Mouse (Mus musculus): ENCODE data around the gene Stk25.
A peak's percentile ranks its signal among the peaks of the same experiment; 100 is the strongest.
"Not testable (repeated sequence)": the region's sequence is repeated elsewhere in the genome, so short reads cannot be mapped to it uniquely, and the experiment has no call there.

The Stk25 gene

DNA sequence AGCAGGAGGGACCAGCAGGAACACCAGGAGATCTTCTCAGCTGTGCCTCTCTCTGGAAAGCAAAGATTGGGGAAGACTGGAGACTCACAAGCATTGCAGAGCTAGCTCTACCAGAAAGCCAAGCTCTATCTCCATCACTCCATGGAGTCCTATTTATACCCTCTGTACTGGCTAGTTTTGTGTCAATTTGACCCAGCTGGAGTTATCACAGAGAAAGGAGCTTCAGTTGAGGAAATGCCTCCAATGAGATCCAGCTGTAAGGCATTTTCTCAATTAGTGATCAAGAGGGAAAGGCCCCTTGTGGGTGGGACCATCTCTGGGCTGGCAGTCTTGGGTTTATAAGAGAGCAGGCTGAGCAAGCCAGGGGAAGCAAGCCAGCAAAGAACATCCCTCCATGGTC, at the start of gene Stk25:
Gene Stk25 (minus strand): TSS at position 101 of the 400 bp plus-strand sequence.
- DNase-seq = not testable (repeated sequence)

DNA sequence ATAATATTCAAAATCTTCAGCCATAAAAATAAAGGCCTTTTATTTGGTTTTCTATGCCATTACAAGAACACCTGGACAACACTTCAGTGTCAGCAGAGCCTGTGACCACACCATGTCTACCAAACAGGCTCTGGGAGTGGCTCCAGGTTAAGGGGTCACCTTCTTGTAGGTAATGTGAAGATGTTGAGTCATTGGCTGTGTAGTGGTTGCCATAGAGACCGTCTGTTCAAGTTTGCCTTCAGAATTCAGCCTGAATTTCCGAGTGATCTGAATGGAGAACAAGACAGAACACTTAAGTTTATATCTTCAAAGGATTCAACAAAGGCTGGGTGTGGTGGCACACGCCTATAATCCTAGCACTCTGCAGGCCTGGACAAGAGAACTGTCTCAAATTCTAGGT, 46.9 kb upstream of the Stk25 start:
- DNase-seq = no peak

DNA sequence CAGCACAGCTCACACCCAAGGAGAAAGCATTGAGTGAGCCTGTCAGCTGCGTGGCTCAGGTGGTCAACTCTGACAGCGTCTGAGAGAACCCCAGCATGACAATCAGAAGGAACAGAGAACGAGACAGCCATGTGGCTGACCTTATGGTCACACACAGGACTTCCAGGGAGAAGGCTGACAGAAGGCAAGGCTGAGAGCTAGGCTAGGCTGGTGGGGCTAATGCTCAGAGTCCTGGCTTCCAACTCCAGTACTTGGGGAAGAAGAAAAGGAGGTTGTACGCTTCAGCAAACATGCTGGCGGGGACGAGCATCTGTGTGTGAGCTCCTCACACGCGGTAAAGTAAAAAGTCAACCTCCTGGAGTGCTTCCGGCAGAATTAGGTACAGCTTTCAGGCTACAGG, 45.9 kb upstream of the Stk25 start:
- no peak for DNase-seq

DNA sequence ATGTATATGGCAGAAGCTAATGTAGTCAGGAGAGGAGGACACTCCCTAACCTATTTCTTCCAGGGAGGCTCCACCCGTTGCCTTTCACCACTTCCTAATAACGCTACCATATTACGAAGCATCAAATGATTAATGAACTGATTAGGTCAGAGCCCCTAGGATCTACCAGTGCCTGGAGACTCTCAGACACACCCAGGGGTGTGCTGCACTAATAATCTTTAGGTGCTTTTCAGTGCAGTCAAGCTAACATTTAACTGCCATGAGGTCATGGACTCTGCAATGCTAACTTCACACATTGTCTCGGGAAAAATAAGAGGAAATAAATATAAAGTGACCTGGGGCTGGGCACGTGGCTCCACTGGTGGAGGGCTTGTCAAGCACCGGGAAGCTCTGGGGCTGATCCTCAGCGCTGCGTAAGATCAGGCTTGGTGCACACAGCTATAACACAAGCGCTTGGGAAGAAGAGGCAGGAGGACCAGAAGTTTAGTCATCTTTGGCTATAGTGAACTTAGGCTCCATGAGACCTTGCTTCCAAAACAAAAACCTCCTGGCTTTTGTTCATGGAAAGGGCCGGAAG, 45.1 kb upstream of the Stk25 start:
- DNase-seq = no peak

DNA sequence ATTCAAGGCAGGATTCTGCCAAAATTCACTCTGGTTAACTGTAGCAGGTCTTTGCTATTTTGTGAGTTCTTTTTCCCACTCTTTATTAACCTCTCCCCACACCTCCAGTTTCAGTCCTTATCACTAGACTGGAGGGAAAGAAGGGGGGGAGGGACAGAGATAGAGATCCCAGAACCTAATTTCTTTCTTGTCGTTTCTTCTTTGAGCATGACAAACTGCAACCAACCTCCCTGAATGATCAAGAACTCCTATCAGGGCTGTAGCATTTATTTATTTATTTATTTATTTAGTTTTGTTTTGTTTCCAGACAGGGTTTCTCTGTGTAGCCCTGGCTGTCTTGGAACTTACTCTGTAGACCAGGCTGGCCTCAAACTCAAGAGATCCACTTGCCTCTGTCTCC, 43.6 kb upstream of the Stk25 start:
- no peak for DNase-seq

DNA sequence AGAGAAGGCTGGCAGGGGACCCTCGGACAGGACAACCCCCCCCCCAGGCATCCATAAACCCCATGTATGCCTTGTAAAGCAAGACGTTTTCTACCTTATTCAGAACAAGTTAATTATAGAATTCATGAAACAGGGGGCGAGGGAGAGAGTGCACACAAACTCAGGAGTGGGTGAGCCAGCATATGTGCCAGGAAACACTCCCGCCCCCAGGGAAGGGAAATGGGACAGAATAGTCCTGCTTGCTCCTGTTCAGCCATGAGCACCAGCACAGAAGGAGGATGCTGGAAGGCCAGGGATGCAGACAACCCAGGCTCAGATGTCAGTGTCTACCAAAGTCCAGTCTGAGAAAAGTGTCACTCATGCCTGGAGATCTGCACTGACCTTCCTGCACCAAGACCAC, 40.7 kb upstream of the Stk25 start:
- DNase-seq = no peak

DNA sequence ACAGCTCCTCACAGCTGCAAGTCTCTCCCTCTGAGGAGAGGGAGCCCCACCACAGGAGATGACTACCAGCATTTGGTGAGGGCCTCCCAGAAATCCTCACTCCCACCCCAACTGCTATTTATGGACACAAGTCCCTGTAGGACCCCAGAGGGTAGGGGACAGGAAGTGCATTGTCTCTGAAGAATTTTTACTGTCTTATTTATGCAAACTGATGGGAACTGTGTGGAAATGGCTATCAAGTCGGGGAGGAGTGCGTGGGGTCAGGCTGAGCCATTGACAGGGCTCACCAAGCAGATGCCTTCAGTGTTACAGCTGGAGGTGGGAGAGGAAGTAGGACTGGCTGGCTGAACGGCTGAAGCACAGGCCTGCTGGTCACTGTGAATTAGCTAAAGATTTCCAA, 38.9 kb upstream of the Stk25 start:
- peak; percentile 28 to 46 for DNase-seq

DNA sequence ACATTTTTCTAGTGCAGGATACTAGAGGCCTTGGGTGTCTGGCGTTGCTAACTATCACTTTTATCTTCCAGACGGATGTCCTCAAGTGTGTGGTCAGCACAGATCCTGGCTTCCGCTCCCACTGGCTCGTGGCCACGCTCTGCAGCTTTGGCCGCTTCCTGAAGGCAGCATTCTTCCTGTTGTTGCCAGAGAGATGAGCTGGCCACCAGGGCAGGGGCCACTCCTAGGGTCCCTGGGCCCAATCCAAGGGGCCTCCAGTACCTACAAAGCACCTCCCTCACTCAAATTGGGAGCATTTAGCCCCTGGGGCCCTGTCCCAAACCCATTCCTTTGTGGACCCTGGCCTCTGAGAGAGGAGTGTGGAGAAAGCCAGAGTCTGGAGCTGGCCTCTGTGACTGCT, 36.5 kb upstream of the Stk25 start:
- DNase-seq = peak; percentile 83

DNA sequence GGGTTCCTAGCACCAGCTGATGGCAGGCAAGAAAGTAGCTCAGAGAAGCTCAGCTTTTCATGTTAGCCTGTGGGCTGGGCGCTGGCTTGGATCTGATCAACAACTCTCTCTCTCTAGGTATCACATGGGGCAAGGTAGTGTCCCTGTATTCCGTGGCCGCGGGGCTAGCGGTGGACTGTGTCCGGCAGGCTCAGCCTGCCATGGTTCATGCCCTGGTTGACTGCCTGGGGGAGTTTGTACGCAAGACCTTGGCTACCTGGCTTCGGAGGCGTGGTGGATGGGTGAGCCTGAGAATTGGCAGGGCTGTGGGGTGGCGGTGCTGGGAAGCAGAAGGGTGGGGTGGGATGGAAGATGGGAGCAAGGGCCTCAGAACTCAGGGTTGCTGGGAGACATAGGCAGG, 35.5 kb upstream of the Stk25 start:
- DNase-seq = peak; percentile 46 to 79

DNA sequence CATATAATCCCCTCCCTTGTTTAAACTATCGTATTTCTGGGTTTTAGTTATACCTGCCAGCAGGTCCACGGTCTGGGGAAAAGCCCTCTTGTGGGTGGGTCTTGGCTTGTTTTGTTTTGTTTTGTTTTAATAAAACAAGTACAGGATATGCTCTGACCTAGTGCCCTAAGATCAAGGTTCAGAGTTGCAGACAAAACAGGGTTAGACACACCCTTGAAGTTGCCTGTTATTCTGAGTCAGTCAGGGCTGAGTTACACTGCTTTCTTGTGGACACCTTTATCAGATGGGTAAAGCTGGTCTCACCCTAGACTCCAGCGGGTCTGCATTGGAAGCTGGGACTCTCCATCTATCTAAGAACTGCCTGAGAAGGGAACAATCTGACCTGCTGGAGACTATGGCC, 35.0 kb upstream of the Stk25 start:
- peak; percentile 39 to 49 for DNase-seq

DNA sequence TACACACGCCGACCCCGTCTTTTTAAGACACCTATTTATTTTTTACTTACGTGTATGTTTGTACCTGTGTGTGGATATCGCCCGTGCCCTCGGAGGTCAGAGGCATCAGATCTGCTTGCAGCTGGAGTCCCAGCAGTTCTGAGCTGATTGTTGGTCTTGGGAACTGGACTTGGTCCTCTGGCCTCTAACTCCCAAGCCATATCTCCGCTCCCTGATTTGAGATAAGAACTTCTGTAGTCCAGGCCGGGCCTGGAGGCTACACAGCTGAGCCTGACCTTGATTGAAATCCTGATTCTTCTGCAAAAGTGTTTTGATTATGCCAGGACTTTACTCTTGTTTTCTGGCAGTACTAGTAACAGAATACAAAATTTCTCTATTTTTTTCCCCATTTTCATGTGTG, 34.3 kb upstream of the Stk25 start:
- DNase-seq = no peak

DNA sequence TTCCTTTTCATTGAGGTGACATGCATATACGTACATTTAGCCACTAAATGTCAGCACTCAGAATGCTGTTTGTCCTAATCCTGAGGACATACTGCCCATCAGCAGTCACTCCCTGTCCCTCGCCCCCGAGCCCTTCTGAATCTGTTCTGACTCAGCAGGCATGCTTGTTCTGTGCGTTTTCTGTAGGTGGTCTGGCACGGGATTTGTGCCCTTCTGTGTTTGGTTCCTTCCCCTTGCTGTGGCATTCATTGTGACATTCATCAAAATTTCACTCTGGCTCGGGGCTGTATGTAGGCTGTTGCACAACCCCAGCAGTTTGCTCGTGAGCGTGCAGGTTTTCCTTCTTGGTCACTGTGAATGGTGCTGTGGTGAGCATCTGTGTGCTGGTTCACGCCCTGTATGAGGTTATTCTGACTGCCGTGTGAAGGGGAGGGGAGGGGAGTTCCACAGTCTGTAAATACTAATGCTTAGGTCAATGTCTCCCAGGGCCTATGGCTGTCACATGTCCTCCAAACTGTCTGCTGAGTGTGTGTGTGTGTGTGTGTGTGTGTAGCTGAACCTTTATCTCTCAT, 33.4 kb upstream of the Stk25 start:
- no peak for DNase-seq

DNA sequence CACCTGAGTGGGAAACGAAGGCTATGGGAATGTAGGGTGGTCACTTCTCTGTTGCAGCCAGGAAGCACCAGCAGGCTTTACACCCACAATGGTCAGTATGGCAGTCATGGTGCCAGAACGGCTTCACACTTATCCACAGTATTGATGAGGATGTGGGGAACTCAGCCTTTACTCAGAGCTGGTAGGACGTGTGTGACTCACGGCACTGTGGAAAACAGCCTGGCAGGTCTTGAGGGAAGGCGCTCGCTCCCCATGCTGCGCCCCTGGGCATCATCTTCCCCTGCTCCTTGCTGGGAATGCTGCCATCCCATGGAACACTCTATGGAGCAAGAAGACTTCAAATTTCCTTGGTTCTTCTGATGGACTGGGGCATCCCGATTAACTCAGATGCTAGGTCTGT, 32.6 kb upstream of the Stk25 start:
- DNase-seq = no peak

DNA sequence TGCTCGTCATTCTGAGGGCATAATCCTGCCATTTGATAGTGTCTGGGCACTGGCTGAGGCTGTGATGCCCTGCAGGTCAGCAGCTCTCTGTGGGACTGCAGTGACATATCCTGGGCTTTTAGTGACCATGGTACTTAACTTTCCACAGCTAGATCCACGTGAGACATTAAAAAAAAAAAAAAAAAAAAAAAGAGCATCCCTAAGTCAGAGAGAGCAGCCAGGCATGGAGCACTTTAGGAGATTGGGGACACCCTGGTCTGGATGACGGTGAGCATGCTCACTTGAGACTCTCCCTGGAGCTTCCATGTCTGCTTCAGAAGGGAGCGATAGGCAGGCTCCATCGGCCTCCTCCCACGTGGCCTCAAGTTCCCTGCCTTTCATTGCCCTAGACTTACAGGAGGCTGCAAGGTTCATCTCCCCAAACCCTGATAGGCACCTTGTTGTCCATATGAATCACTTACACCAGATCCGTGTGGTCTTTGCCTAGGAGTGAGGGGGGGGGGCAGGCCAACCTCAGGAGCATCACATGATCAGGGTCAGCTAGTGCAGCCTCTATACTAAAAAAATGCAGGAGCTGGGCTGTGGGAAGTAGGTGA, 31.5 kb upstream of the Stk25 start:
- DNase-seq = no peak

DNA sequence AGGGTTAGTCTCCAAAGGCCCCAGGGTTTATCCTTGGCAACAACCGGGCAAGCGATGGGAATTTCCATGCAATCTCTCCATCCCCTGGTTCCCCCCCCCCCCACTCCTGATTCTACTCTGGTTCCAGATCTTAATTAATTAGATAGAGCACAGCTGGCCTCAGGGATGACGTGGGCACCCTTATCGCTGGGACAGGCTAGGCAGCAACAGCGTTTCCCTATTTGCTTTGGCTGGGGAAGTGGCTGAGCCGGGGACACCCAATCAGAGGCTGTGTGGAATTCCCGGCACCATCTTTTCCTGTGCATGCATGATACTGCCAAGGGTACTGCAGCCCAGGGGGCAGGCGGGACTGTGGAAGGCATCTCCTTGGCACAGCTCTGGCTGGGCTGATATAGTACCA, 29.7 kb upstream of the Stk25 start:
- peak; percentile 55 to 62 for DNase-seq

DNA sequence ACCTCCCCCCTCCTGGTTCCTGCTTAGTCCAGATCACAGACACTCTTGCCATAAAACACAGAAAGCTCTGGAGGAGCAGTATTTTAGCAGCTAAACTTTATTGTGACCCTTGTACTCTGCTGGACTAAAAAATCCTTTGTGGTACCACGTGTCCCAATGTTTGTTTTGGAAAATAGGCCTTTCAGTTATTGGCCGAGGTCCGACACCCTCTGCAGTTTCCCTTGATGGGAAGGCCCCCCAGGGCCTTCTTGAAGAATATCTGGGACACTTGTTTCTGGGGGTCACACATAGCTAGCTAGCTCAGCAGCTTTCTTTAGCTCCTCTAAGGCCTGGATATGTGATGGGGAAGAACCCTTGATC, 28.5 kb upstream of the Stk25 start:
- DNase-seq = peak; percentile 60 to 62

DNA sequence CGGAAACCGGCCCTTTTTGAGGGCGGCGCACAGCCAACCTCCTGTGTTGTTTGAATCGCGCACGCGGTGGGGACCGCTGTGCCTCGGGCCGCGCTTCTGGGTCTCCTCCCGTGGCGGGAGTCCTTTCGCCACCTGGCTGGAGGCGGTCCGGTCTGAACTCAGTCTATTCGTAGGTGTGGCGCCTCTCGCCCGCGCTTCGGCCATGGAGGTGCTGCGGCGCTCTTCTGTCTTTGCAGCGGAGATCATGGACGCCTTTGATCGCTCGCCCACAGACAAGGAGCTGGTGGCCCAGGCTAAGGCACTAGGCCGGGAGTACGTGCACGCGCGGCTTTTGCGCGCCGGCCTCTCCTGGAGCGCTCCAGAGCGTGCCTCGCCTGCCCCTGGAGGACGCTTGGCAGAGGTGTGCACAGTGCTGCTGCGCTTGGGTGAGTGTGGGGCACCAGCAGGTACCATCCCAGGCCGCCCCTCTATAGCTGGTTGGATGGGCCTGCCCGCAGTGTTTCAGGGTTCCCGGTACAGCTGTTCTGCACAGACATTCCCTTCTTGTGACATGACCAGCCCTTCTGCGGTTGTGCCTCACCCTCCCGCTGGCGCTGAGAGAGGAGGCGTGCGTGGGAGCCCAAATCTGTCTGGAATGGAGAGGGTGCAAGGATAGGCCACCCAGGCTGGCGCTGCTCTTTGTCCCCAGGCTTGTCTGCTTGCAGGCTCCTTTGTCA, 27.9 kb upstream of the Stk25 start:
- peak; percentile 58 to 81 for DNase-seq

DNA sequence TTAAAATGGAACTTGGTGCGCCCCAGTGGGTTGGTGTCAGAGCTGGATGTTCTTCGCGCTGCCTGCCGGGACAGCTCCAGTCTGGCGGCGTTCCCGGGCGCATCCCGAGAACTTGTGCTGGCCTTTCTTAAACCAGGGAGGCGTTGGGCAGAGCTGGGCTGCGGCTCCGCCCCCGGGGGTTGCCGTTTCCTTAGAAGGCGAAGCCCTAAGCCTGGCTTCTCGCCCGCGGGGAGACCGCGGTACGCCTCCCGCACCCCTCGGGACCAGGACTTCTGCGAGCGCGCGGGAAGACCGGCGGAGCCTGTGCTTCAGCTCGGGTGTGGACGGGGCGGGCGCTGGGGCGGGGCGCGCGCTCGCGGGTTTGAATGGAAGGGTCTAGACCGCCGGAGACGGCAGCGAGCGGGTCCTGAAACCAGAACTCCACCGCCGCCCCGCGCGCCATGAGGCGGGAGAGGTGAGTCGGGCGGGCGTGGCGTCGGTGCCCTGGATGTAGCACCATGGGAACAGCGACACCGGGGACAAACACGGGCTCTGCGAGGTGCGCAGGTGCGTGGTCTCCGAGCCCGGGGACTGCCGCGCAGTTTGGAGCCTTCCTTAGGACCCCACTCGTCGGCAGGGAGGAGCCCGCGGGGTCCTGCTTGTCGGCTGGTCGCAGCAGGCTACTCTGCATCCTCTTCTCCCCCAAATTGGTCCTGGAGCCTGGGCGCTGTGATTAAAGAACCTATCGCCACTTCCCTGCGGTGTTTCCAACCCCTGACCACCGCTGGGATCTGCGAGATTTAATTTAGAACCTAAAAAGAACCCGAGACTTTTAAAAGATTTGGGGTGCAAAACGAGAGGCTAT, 27.2 kb upstream of the Stk25 start, which contains the start of gene Bok:
Gene Bok (plus strand): TSS at position 260 of the 844 bp plus-strand sequence.
- DNase-seq = peak; percentile 94 to 96

DNA sequence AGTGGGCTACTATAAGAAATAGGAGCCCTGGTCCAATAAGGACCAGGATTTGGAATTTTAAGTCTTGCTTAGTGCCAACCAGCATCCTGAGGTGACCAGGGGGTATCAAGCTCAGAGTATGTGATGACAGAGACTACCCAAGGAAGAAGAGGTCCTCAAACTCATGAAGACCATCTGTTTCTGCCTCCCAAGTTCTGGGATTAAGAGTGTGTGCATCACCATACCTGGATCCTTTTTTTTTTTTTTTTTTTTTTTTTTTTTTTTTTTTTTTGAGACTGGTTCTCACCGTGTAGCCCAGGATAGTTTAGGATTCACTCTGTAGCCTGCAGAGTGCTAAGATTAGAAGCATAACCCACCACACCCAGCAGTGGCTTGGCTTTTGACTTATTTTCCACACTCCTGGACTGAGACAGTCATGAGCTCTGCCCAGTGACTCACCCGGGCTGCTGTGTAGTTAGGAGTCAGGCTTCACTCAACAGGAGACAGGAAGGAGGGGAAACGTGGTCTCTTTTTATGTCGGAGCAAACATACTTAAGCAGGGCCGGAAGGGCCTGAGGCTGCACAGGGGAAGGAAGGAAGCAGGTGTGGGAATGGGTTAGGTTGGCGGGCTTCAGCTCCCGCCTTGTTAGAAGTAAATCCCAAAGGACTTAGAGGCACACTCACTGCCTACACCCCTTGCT, 21.6 kb upstream of the Stk25 start:
- DNase-seq = peak; percentile 43 to 71

DNA sequence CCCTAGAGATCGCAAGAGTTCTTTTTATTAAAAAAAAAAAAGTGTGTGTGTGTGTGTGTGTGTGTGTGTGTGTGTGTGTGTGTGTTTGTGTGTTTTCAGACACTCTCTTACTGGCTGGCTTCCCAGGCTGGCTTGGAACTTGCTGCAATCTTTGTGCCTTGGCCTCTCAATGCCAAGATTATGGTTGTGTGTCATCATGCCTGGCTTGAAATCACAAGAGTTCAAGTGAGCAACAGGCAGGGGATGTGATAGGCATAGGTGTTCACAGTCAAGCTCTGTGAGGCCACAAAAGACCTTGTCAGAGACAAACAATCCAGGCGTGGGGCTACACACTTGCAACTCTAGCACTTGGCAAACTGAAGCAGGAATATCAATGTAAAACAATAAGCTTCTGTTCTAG, 19.9 kb upstream of the Stk25 start:
- no peak for DNase-seq

DNA sequence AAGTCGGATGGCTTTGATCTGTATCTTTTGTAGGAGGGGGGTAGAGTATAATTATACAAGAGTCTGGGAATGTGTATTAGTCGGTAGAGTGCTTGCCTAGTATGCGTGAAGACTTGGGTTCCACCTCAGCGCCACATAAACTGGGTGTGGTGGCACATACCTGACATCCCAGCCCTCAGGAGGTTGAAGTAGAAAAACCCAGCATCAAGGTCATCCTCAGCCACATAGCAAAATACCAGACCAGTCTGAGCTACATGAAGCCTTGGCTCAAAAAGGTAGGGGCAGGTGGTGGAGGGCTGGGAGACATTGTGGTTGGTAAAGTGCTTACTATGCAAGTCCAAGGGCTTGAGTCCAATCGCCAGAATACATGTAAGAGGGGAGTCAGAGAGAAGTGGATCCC, 14.2 kb upstream of the Stk25 start:
- peak in 1 of 2 experiments; percentile 30 for DNase-seq

DNA sequence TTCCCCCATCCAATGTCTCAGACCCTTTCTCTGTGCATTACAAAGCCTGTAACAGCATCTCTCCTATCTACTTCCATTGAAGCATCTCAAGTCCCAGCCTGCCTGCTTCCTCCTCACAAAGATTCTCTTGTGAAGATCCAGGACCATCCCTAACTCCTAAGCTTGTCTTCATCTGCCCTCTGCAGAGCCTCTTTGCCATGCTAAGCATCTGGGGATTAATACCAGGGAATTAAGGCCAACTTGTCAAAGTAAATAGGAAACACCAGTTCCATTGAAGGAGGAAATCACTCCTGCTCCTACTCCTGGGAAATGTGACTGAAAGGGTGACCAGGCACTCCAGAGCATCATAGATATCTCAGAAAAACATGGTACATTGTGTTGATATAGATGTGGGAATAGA, 11.5 kb upstream of the Stk25 start:
- no peak for DNase-seq
